Mouse (Mus musculus) left cerebral cortex, adult 18-20 months (tissue): ENCODE data around the gene Srgap2. TPM values are rescaled to one million over a fixed set of nuclear protein-coding genes. Genes with fewer than 3 reads are reported as not detected.
A peak's percentile ranks its signal among the peaks of the same experiment; 100 is the strongest.

Experiments used
- DNase-seq, 2 experiments: peaks; one replicate each; pipeline ENCODE4 v3.0.0; 2021 to 2022; ENCODE audit warnings: low spot score in 2 of 2, mixed read lengths in 1 of 2
- total RNA-seq, 2 experiments: library from RNA; stranded (reverse); gene quantifications; 2 replicates each; pipeline ENCODE4 v1.2.3; 2021

Gene Srgap2
- total RNA-seq, 2 experiments from 2014 or later, result 69.4 to 77.0 TPM

DNA sequence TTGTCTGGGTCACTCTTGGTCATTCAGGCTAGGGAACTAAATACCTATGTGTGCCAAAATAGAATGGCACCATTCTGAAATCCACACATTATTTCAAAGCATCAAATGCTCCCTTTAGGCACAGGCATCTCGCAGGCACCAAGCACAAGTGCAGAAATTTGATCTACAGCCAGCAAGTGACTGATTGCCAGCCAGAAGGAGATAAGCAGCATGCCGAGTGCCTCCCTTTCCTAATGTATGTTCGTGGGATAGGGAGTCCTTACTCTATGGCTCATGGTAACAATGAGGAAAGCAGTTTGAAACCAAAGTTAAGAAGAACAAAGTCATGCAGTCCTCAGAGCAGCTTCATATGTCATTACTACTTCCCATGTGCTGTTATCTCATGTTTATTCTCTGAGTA is 107.8 kb downstream of the Srgap2 start:
- no peak for DNase-seq

DNA sequence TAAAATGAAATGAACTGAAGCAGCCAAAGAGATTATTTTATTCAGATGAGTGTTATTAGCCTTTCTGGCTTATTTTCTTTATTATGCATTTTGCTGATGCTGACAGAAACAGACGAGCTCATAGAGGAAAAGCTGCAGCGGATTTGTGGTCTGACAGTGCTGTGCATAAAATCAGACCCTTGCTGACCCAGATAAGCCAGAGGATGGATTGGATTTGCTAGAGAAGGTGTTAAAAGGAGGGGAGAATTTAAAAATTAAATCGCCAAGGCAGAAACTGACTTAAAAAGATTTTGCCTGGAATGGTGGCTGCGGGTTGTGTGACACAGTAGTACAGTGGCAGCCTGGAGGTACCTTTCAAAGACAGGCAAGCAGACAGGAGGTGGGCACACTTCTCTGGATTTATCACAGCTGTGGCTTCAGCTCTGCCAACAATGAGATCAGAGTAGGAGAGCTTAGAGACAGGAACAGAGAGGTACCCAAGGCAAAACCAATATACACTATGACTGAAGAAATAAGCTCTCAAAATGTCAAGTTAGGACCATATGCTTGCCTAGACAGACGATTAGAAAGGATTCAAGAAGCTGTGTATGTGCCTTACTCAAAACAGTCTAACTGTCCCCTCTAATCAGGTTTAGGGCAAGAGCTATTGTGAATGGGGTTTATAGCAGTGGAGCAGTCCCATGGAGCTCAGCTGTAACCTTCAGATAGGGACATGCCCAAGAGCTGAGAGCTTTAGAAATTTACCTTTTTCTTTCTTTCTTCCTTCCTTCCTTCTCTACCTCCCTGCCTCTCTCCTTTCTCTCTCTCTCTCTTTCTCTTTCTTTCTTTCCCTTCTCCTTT is 109.1 kb downstream of the Srgap2 start:
- DNase-seq, result no peak

DNA sequence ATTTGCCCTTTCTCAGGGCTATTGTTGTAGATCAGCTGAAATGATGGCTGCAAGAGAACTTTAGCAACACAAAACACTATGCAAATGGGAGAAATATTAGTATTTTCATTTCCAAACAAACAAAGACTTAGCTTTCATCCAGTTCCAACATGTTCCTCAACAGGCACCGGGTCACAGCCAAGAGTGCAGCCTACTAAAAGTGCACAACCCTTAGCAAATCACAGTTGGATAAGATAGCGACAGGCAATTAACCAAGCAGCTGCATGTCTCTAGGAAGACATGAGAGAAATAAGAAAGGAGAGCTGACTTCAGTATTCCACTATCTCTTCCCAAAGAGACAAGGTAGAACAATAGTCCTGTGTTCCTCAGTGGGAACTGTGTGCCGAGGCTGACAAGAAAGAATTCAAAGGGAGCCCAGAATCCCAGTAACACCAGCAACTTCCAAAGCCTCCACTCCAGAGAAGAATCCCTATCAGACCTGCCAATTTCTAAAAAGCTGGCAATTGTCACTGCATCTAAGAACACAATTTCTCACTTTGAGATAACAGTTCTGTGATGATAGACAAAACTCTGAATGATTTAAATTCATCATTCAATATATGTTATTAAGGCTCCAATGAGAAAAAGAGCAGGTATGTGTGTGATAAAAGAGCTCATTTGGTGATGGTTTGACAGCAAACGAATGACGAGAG is 109.9 kb downstream of the Srgap2 start:
- DNase-seq, result no peak

DNA sequence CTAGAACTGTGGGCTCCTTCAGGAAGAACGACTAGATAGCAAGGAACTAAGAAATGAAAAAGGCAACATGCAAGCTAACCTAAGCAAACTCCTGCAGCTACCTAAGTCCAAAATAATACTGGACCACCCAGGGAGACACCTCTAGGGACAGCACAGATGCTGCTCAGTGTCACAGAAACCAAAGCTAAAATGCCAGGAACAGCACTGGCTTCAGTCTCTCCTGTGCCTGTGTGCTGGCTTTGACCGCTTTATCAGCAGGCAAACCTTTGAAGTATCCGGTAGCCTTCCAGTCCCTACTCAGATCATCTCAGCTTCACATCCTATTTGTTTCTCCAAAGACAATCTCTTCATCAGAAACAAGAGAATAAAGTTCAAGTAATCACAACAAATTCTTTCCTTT is 123.6 kb downstream of the Srgap2 start:
- no peak for DNase-seq

DNA sequence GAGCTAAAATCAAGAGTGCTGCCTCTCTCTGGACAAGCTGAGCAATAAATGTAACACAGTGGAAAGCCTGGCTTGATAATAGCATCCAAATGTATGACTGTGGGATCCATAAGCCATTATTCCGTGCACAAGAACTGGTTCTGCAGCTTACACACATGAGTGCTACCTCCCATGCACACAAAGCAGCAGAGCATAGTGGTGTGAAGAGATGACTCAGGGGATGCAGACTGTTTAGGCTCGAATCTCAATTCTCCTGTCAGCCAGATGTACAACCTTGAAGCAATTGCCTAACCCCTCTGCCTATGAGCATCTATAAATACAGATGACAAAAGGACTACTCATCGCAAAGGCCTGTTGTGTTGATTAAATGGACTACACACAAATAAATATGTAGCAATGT is 126.3 kb downstream of the Srgap2 start:
- no peak for DNase-seq

DNA sequence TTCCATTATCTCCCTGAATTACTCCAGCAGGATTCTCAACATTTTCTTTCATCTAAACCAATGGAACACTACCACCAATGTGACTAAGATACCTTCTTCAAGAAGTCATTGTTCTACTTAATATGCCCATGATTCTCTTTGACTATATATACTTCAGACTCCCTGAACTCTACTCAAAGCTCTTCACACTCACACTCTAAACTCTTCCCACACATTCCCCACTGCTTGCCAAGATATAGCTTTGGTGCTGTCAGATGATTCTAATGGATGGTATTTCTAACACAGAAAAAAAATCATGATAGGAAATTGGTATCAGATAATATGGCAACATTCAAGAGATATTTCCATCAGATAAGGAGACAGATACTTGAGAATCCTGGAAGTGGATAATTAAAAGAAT is 129.0 kb downstream of the Srgap2 start:
- DNase-seq, result no peak

DNA sequence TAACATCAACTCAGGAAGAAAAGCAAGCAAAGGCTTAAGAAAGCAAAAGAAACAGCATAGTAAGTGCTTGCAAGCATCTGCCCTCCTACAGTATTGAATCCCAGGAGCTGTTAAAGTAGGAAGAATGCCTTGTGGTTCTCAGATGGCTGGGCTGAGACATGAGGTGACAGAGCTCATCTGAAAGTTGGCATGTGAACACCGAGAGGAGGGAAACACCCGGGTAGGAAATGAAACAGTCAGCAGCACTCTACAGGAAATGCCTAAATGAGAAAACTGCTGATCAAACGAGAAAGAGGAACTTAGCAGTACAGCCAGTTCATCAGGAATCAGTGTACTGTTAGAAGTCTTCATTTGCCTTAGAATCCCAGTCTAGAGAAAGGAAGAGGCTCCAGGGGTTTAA is 142.7 kb downstream of the Srgap2 start:
- DNase-seq, result no peak

DNA sequence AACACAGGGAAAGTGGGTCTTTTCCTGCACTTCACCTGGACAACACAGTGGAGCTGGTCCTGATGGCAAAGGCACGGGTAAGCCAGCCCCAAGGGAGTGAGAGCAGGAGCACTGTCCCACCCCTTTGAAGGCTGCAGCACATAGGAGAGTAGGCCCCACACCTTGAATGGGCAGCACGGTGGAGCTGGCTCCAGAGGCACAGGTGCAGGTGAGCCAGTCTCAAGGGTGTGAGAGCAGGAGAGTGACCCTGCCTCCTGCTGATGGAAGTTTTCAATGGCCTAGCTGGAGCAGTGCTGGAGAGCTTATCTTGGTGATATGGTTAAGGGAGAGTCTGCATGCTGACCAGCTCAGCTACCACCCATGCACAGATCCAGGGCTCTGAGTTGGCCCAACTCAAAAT is 145.0 kb downstream of the Srgap2 start:
- no peak for DNase-seq

DNA sequence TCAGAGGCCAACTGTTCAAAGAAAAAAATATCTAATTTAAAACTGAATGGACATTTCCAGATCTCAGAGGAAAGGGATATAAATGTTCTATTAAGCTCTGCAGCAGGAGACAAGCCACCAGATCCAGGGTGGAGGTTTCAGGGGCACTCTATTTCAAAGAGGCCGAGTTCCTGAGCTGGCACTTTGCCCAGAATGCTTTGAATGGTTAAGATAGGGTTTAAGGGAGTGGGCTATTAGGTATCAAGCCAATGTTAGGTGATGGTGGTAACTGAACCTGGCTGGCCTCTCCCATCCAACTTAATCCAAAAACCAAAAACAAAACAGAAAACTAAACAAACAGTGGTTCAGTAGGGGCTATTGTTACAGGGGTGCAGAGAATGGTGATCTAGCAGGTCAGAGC is 146.9 kb downstream of the Srgap2 start:
- DNase-seq, result no peak

DNA sequence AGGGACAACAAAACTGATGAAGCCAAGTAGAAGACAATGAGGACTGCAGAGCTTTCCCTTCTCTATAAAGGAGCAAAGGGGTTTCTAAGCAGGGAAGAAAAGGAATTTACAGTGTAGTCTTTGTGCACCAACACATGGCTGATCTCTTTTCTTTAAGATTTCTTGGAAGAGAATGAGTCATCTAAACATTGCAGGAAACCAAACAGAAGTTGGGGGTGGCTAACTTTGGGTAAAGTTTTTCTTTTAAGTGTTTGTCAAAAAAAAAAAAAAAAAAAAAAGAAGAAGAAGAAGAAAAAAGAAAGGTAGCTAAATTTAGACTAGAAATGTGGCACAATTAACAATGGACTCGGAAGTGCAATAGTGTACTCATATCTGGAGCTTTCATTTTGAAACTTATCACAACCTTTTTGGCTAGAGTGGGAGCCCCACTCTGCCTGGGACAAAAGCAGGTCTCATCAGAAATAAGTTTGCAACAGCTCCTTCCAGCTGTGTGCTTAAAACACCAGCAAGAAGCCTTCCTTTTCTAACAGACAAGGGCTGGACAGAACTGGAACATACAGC is 148.2 kb downstream of the Srgap2 start:
- no peak for DNase-seq

DNA sequence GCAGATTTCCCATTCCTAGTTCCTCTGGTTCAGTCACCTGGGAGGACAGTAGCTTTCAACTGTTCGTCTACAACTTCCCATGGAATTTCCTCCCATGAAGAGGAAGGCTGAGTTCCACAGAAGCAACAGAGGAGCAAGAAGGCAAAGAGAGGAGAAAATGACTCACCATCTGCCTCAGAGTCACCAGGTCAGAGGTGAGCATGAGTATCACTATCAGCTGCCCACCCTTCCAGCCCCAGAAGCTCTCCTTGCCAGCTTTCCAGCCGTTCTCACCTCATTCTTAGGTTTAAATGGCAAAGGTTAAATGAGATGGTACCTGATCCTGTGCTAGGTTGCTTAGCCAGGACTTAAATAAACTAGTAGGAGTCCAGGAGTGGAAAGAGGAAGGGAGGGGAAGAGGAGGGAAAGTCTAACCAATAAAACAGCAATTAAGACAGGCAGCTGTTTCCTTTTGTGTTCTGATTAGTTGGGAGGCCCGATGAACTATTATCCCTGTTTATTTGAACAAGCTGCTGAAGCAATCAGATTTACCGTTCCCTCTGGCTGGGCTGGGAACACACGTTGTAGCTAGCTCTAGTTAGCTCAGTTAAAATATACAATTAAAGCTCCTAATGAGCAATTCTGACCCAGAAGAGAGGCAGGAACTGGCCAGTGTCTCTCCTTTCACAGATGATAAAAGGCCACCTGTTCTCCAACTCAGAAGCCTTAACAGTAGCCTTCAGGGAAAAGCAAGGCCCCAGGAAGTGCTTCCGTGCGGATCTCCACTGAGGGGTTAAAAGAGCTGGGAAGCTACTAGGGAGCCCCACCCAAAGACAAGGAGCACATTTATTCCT is 148.9 kb downstream of the Srgap2 start:
- no peak for DNase-seq

DNA sequence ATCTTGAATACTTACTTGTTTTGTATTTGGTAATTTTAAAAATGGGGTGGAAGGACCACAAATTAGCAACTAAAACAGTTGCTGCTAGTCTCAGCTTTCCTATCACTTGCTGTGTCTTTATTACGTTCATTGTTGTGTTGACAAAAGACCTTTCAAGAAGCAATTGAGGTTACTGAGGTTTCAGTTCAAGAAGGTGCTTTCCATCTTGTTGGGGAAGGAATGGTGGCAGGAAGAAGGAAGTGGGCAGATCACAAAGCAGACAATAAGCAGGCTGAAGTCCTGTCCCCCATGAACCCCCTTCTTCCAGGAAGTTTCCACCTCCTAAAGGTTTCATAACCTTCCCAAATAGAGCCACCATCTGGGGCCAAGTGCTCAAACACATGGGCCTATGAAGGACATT is 161.3 kb downstream of the Srgap2 start:
- DNase-seq, result no peak

DNA sequence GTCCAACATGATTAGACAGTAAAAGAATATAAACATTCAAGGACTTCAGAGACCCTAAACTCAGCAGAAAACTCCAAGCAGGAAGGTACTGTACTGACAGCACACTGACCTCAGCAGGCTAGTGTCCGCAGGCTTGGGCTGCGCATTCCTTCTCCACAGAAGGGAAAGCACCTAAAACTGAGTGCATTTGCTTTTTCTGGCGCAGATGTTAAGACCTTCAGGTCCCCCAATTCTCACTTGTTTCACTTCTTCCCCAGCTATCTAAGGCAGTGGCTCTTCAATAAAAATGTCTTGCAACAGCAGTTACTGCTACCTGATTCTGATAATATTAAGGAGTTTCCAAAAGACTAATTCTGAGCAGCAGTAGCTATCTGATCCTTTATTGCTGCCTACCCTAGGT is 162.7 kb downstream of the Srgap2 start:
- no peak for DNase-seq

DNA sequence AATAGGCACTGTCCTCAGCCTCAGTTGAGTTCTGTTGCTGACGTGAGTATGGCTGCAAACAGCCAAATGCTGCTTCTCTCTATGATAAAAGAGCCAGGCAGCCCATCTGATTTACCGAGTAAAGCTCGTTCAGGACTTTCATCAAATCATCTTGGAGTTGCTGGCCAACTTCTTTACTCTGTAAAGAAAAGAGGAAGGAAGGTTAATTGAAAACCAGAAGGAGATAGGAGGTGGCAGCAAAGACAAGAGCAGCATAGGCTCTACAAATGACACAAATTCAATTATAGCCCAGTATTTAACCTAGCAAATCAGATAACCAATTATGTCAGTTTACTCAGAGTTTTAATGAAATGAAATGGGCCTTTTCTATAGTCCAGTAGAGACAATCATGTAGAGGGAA is 163.3 kb downstream of the Srgap2 start:
- DNase-seq, result no peak

DNA sequence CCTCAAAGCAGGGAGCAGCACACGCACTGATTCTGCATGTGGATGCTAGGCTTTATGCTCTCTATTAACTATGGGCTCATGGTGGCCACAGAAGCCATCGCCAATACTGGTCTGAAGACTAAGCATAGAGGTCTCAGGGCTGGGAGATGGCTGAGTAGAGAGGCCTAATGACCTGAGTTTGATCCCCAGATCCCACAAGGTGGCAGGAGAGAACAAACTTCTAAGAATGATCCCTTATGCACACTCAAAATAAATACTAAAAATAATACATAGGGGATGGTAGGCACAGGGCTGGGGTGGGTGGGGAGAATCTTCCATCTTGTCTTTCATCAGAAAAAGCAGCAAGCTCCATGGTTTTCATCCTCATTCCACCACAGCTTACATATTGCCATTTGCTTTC is 165.1 kb downstream of the Srgap2 start:
- DNase-seq, result no peak

DNA sequence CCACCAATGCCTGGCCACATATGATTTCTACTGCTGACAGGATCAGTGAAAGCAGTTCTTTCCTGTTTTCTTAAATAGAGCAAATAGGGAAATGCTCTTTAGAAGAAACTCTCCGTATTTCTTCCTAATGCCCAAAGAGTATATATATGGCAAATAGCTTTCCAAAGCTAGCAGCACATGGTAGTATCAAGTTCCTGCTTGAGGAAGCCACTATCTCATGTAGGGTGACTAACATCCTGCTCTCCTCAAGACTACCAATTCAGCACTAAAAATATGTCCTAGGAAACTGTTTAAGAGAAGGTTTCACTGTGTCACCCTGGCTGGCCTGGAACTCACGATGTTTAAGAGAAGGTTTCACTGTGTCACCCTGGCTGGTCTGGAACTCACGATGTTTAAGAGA is 166.4 kb downstream of the Srgap2 start:
- no peak for DNase-seq

DNA sequence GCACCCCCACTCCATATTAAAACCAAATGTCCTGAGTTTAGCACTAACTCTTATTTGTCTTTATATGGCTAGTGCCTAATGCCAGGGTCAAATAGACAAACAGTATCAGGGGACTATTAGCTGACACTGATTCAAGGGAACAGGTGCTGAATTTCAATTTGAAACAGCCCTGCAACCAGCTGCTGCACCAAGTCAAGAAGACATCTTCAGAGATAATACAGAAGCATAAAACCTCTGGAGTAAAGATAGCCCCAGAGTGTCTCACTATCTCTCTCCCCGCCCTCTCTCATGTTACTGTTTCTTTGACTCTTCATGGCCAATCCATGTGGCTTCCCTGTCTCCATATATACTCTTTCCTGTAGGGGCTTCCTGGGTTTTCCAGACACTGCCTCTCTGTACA is 167.5 kb downstream of the Srgap2 start:
- DNase-seq, result no peak

DNA sequence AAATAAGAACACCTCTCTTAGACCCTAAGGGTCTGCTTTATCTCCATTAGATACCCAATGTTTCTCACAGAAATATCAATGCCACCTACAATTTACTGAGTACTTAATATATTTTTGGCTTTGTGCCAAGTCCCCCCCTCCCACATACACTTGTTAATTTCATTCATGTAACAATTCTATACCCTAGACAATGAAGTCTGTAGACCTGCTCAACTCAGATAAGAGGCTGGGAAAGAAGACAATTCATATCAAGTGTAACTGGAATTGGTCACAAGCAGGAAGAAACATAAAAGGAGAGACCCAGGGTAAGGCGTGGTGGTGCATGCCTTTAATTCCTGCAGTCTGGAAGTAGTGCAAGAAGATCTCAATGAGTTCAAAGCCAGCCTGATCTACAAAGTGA is 169.9 kb downstream of the Srgap2 start:
- no peak for DNase-seq

DNA sequence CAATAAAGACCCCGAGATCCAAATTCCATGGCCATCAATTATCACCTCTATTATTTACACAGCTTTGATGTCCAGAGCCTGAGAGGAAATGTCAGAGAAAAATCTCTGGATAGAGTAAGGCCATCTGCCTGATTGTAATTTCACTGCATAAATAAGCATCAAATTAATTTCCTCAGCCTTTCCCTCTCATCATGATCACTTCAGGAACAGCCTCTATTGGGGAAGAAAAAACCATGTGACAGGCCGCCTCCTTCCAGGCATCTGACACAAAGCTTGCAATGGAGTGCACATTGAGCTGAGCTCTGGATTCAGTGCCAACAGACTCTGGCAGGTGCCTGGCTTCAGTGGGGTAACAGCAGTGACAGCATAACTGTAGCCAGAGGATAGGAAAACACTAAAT is 175.7 kb downstream of the Srgap2 start:
- peak; percentile 27 to 39 for DNase-seq

DNA sequence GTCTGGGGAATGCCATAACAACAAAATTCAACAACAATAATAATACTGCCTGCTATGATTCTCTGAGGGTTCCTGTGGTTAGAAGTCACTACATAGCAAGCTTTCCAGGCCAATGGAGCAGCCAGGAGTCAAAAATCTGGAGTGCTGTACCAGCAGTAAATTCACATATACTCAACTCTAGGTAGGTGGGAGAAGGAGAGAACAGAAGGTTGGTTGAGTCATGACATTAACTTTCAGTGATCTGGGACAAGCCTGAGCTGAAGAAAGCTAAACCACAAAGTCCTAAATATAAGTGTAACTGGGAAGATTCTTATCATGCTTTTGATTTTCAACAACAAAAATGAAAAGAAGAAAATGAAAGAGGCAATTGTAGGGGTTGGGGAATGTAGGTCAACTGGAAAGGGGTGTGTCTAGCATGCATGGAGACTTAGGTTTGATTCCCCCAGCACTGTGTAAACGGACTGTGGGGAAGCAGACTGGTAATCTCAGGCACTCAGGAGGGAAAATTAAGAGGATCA is 177.1 kb downstream of the Srgap2 start:
- DNase-seq, result no peak

DNA sequence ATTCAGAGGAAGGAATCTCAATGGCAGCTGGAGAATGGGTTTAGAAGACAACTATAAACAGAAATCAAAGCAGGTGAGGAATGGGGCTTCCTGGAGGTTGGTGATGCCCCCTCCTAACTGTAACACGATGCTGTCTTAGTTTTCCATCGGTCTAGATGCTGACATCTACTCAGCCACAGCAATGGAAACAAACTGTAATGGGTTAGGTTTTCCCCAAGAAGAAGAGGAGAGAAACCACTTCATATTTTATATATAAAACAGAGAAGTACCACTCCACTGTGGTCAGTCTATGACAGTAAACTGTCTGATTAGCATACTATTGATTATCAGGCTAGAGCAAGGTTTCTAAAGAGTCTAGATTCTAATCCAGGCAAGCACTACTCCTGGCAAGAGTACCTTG is 179.4 kb downstream of the Srgap2 start:
- no peak for DNase-seq
